Mouse (Mus musculus) fibroblast of lung, adult 2 months (primary cell): ENCODE measurements around the gene Zfp385b.

ENCODE experiments used
- DNase-seq: peaks from one replicate; pipeline ENCODE4 v3.0.0-alpha.2; 2011; ENCODE audit warnings: low read depth

Zfp385b gene

GRCm38 (mm10) chr2:77379907-77380306 lies 439.5 kb downstream of the Zfp385b start:
- no peak for DNase-seq

GRCm38 (mm10) chr2:77379332-77379731 lies 440.1 kb downstream of the Zfp385b start:
- DNase-seq: no peak

- DNase-seq: no peak
These were observed 442.6 kb downstream of the Zfp385b start for GRCm38 (mm10) chr2:77376823-77377222.

GRCm38 (mm10) chr2:77375155-77375554 lies 444.3 kb downstream of the Zfp385b start:
- no peak for DNase-seq

GRCm38 (mm10) chr2:77369174-77369573 lies 450.3 kb downstream of the Zfp385b start:
- no peak for DNase-seq
